Mouse (Mus musculus): ENCODE data around the gene Numb. TPM values are rescaled to one million over a fixed set of nuclear protein-coding genes. Genes with fewer than 3 reads are reported as not detected.

The Numb gene
- polyA plus RNA-seq (2012; rRNA removed): 11.8 and 13.5 TPM in 2 replicates

GRCm38 (mm10) chr12:83921535-83922381 lies at the start of gene Numb:
Gene Numb, minus strand, starts transcription at chr12:83921934.

GRCm38 (mm10) chr12:83950493-83950839 lies 28.7 kb upstream of the Numb start, which contains the start of gene Riox1:
Gene Riox1, plus strand, starts transcription at chr12:83950608.

GRCm38 (mm10) chr12:83763311-83764043 lies 158.3 kb downstream of the Numb start, which contains the start of gene Papln:
Gene Papln, plus strand, starts transcription at chr12:83763634.

Other genes starting within 250 kb of the Numb start
- gene Psen1, start 233.8 kb downstream of the Numb start, polyA plus RNA-seq (2012; rRNA removed): 7.4 and 8.0 TPM in 2 replicates
- gene Papln, start 158.3 kb downstream of the Numb start, polyA plus RNA-seq (2012; rRNA removed): 0.90 and 1.1 TPM in 2 replicates
- 6.0 and 7.4 TPM in 2 replicates for gene Riox1, start 28.7 kb upstream of the Numb start, polyA plus RNA-seq (2012; rRNA removed)
- gene Heatr4, start 62.9 kb upstream of the Numb start, polyA plus RNA-seq (2012; rRNA removed): not detected in 2 replicates
- 2.5 and 3.4 TPM in 2 replicates for gene Acot2, start 65.9 kb upstream of the Numb start, polyA plus RNA-seq (2012; rRNA removed)
- gene Acot1, start 87.6 kb upstream of the Numb start, polyA plus RNA-seq (2012; rRNA removed): 11.4 and 16.9 TPM in 2 replicates
- 4.4 and 5.2 TPM in 2 replicates for gene Acot4, start 116.4 kb upstream of the Numb start, polyA plus RNA-seq (2012; rRNA removed)
- not detected in 2 replicates for gene Gm49366, start 117.0 kb upstream of the Numb start, polyA plus RNA-seq (2012; rRNA removed)
- gene Acot3, start 130.2 kb upstream of the Numb start, polyA plus RNA-seq (2012; rRNA removed): 2.4 and 2.8 TPM in 2 replicates
- not detected in 2 replicates for gene Acot5, start 147.4 kb upstream of the Numb start, polyA plus RNA-seq (2012; rRNA removed)
- gene Acot6, start 178.7 kb upstream of the Numb start, polyA plus RNA-seq (2012; rRNA removed): 0.87 and 0.93 TPM in 2 replicates
- 0.40 and 0.42 TPM in 2 replicates for gene Dnal1, start 192.4 kb upstream of the Numb start, polyA plus RNA-seq (2012; rRNA removed)
- 0.12 TPM in 2 replicates for gene Pnma1, start 226.6 kb upstream of the Numb start, polyA plus RNA-seq (2012; rRNA removed)